Mouse (Mus musculus) embryonic fibroblast, embryonic 13.5 days (primary cell): ENCODE measurements at regions not wholly inside any gene's neighbourhood (a gene's known extent, or its start where the extent isn't known, plus 50 kb on each side); places are given as distances from the start of the nearest gene placed in this dataset.

ENCODE experiments used
- CTCF ChIP-seq: IDR thresholded peaks from 2 replicates; pipeline ENCODE4 v1.5.1; 2011; ENCODE audit warnings: mild to moderate bottlenecking, control low read depth, low read length, moderate library complexity, borderline replicate concordance; ENCODE audit not compliant: insufficient read depth
- POLR2A ChIP-seq: IDR thresholded peaks from 2 replicates; pipeline ENCODE4 v1.6.1; 2011; ENCODE audit warnings: low read depth, mild to moderate bottlenecking, control low read depth, low read length, moderate library complexity

DNA sequence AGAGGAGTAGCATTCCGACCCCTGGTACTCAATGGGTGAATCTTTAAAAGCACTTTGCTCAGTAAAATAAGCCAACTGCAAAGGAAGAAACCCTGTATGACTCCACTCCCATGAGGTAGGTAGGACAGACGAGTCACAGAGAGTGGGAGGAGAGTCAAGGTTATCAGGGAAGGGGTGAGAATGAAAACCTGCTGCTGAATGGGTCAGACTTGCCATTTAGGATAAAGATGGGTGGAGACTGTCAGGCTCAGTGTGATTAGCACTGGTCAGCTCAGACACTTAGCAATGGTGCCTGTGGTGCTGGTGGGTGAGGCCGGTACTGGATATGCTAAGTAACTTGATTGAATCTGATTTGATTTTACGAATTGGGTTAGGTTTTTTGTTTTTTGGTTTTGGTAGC lies 222.7 kb upstream of the Sox2 start:
- TF ChIP-seq POLR2A (no peak), CTCF (no peak)
